Mouse (Mus musculus): Measurements from ENCODE around the gene Prickle4.

GRCm38 (mm10) chr17:47651953-47652352 is 42.6 kb downstream of the Prickle4 start:
- TF ChIP-seq CTCF (IDR thresholded peaks at IDR 0.05; ENCODE audit: low read depth, low read length), result no peak
- no peak for TF ChIP-seq POLR2A (IDR thresholded peaks at IDR 0.05; ENCODE audit: borderline replicate concordance, low read depth, low read length)
